Mouse (Mus musculus) skeletal muscle tissue, adult 2 months (tissue): Measurements from ENCODE around the gene Ppig.

ENCODE experiments used
- DNase-seq: peaks from one replicate; pipeline ENCODE4 v3.0.0-alpha.2; 2012; ENCODE audit warnings: low read depth, low spot score

Gene Ppig

DNA sequence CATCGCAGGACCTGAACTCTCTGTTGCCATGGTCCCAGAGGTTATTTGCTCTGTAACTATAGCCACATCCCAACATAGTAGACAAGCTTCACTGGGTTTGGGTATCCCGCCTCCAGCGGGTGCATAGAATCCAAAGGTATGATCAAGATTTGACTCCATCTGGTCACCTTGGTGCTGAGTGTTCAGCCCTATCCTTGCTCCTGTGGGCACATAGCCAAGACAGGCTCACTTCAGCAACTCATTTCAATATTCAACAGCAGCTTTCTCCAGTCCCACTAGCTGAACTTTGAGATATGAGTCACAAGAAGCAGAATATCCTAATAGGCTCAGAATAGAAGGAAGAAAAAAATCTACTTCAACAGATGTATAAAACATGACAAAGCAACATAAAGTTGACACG lies 41.0 kb downstream of the Ppig start:
- DNase-seq = no peak

DNA sequence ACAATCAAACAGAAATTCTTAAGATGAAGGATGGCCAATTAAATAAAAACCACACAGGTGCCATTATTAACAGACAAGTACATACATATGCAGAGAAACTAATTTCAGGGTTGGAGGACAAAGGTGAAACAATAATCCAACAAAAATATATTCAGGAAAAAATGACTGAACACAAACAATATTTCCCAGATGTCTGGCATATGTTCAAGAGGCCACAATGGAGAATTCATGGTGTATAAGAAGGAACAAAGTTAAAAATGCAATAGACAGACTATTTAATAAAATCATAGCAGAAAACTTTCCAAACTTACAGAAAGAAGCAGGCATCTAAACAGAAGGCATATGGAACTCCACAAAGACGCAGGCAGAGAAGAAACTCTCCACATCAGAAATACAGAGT lies 42.4 kb downstream of the Ppig start:
- DNase-seq = no peak

DNA sequence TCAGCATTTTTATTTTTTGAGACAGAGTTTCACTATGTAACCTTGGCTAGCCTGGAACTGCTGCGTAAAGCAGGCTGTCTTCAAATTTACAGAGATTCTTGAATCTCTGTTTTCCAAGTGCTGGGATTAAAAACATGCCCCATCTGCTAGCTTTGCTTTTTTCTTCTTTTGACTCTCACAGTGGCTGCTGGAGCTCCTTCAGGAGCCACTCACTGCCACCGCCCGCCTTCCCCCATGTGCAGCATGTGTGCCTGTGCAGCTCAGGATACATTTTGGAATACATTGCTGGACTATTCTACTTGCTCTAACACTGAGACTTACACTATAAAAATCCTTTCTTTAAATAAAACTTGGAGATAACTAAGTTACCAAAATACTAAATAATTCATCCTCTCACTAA lies 51.0 kb downstream of the Ppig start:
- DNase-seq = no peak

DNA sequence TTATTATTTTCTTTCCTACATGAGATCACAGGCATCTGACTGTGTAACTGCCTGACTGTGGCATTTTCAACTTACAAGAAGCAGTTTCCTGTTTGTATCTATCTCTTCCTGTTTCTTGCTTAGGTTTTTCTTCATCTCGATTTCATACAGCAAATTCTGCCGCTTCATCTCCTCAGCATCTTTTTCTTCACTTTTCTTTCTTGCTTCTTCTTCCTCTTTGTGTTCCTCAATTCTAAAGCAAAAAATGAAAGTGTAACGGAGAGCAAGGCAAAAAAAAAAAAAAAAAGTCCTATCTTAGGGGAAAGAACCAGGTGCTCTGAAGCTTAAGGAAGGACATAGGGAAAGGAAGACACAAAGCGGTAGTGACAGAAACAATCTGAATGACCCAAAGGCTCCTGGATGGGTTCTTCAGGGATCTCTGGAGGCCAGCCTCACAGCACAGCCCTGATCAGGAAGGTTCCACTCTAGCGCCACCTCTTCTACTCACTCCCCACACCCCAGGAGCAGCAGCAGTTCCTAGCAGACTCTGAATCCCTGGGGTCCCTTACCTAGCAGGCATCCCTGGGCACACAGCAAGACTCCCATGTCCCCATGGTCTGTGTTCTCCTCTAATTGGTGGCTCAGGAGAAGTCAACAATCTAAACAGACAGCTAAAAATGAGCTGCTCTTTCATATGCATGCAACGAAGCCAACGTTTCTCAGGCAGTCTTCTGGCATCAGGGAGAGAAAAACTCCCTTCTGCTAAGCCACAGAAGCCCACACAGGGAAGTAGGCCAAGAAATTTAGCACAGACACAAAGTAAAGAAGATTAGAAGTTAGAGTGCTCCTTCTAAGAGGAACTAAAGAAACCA lies 55.9 kb downstream of the Ppig start:
- DNase-seq = no peak

DNA sequence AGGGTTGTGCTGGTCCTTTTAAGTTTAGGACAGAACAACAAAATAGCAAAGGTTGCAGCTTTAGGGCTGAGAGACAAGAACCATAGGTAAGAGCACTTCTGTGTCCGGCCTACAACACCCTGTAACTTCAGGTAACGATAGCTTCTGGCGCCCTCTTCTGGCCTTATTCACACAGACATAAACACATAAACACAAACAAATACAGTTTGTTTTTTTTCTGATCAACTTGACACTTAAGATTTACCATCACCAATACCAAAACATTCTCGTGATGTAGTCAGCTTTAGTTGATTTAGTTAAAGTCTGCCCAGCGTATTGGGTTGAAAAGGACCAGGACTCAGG lies 56.5 kb downstream of the Ppig start:
- no peak for DNase-seq

DNA sequence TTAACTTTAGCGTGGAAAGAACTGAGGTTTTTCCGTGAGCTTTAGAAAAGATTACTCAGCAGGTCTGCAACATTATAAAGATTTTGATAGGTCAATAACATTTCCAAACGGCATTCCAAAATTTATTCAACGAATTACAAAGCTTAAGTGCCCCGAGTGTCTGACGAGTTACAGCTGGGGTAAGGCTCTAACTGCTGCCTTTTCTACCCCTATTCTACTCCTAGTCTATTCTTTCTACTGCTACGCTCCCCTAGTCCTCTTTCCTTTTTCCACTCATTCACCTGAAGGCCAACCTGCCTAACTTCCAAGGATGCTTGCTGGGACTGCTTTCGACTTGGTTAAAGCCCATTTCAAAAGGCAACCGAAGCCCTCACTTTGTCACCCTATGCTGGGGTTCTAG lies 66.6 kb downstream of the Ppig start:
- DNase-seq = no peak

DNA sequence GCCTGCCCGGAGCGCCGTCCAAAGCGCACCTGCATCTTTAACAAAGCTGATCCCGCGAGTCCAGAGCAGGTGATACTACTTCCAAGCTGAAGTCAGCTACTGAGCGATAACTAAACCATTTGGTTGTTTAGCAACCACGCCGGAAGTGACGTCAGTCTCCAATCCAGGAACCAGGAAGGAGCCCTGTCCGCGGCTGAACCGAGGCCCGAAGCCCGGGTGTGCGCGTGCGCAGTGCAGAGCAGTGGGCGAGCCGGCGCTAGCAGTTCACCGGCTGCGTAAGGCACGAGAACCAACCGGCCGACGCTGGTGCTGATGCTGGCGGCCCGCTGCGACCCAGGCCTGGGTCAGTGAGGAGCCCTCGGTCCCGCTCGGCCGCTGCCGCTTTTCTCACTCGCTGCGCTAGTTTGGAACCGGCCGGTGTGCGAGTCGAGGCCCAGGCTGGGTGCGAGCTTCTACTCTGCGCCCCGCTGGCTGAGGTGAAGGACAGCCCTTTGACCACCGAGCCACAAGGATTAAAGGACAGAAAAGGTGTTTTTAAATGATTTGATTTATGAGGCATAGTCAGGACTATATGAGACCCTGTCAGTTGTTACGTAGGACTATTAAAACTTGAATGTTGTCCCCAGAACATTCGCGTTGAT lies 67.2 kb downstream of the Ppig start, which contains the start of the genes Ccdc173 and Phospho2:
TSS of gene Ccdc173 (minus strand) at position 147 of the 641 bp plus-strand sequence.
TSS of gene Phospho2 (plus strand) at position 195 of the 641 bp plus-strand sequence.
- DNase-seq = peak; percentile 98

DNA sequence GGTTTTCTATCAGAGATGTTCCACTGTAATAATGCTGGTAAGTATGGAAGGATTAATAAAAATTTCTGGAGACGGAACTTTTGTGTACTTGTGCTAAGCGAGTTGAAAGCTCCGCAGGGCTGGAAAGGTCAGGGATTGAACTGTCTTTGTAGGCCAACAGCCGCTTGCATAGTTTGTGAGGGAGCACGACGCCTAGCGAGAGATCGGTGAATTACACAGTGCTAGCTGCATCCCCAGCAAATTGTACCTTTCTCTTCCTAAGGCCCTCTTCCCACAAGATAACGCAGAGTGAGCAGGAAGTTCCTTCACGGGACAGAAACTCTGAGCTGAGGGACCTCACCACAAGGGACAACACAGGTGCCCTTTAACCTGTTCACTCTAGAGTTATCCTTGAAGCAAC lies 67.9 kb downstream of the Ppig start:
- peak; percentile 66 for DNase-seq

DNA sequence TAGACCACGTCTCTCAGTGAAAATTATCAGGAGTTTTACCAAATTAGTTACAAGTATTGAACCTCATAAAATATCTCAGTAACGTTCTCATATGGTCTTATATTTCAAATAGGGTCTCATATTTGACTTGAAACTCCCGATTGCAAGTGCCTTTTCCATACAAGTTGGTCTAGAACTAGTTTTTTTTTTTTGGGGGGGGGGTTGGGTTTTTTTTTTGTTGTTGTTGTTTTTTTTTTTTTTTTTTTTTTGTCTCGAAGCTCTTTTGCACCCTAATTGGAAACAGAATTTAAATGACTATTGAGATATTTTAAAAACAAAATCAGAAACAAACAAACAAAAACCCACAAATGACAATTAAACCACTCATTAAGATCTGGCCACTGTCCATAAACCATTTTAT lies 68.4 kb downstream of the Ppig start:
- no peak for DNase-seq

DNA sequence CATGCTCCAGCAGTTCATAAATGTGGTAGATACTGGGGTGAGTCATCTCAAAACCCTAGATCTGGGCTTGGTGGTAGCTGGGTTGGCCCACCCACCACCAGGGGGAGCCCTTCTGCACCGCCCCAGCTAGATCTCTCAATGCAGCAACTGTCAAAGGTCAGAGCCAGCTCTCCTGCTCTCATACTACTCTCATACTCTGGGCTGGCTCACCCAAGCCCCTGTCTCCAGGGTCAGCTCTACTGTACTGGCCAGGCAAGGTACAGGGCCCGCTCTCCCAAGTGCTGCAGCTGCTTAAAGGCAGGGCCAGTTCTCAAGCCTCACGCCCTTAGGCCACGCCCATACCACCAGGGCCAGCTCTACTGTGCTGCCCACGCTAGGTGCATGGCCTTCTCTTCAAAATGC lies 80.6 kb downstream of the Ppig start:
- DNase-seq = peak; percentile 35
